8 mouse cellular contexts compared by ENCODE assay signal in genomic region chr1:133798821-133799415, GRCm38 (mm10). TPM values are rescaled to one million over a fixed set of nuclear protein-coding genes. Genes with fewer than 3 reads are reported as not detected.
DNase-seq lines count a peak whose midpoint lies in the region; ATAC-seq lines count a peak whose summit lies in the region.

No protein-coding gene starts in this region.

- peaks cover 83% of the 10 kb centered on the region for H3K4me1 ChIP-seq in erythroblast, embryonic 14.5 days (ENCODE audit: control insufficient read depth)
- no peaks in the 10 kb centered on the region; the same call in 1 of the 2 replicates for H3K4me1 ChIP-seq in neural tube, embryonic 11.5 days (ENCODE audit: control insufficient read depth, insufficient read depth, low read length)
- H3K4me1 ChIP-seq in stomach, embryonic 14.5 days (ENCODE audit: control insufficient read depth, insufficient read depth, low read length): peaks cover 25% of the 10 kb centered on the region

- H3K9ac ChIP-seq in neural tube, embryonic 11.5 days (ENCODE audit: low read length): no peak overlapping the region
- H3K9ac ChIP-seq in stomach, embryonic 14.5 days (replicated peaks; ENCODE audit: low read depth, low read length): no peak overlapping the region

- H3K4me2 ChIP-seq in neural tube, embryonic 11.5 days (ENCODE audit: low read depth): peak overlapping the region; percentile 74
- H3K4me2 ChIP-seq in stomach, embryonic 14.5 days (replicated peaks; ENCODE audit: low read depth, low read length): peak overlapping the region; percentile 88

- H3K9me3 ChIP-seq in erythroblast, embryonic 14.5 days (ENCODE audit: control insufficient read depth, low read length): no peaks in the 10 kb centered on the region
- no peaks in the 10 kb centered on the region for H3K9me3 ChIP-seq in neural tube, embryonic 11.5 days (ENCODE audit: control insufficient read depth, low read length)
- H3K9me3 ChIP-seq in stomach, embryonic 14.5 days (ENCODE audit: control insufficient read depth, low read depth, low read length): no peaks in the 10 kb centered on the region

- no peaks in the 10 kb centered on the region; the same call in 1 of the 2 replicates for H3K27me3 ChIP-seq in erythroblast, embryonic 14.5 days (ENCODE audit: control insufficient read depth)
- H3K27me3 ChIP-seq in neural tube, embryonic 11.5 days (ENCODE audit: control insufficient read depth, insufficient read depth, low read length): no peaks in the 10 kb centered on the region
- no peaks in the 10 kb centered on the region for H3K27me3 ChIP-seq in stomach, embryonic 14.5 days (ENCODE audit: control insufficient read depth, insufficient read depth, low read length)

- 69% methylated on average over 1 of the region's 1 CpGs for WGBS in neural tube, embryonic 11.5 days
- 75% methylated on average over 1 of the region's 1 CpGs for WGBS in stomach, embryonic 14.5 days

- peak overlapping the region; percentile 85 for H3K4me3 ChIP-seq in erythroblast, embryonic 14.5 days (replicated peaks)
- H3K4me3 ChIP-seq in neural tube, embryonic 11.5 days (ENCODE audit: low read depth, low read length): peak overlapping the region; percentile 41; the same call in 1 of the 2 replicates
- peak overlapping the region; percentile 65 for H3K4me3 ChIP-seq in stomach, embryonic 14.5 days (ENCODE audit: low read depth, low read length)

- ATAC-seq in erythroblast, adult 5-6 weeks (replicated peaks; ENCODE audit: low FRiP score, poor library complexity, severe bottlenecking): no peak
- ATAC-seq in neural tube, embryonic 11.5 days (ENCODE audit: insufficient read depth, low FRiP score, low TSS enrichment): no peak
- ATAC-seq in stomach, embryonic 14.5 days (ENCODE audit: insufficient number of reproducible peaks, insufficient read depth, low FRiP score, low read depth): no peak

- DNase-seq in neural tube, embryonic 11.5 days (ENCODE audit: low spot score): no peak
- no peak for DNase-seq in neural tube, embryonic 10.5 days (ENCODE audit: extremely low spot score, low spot score)
- DNase-seq in liver: peak; percentile 51
- DNase-seq in adrenal gland, postnatal 4 days (ENCODE audit: low spot score in 2 of 2): no peak
- no peak for DNase-seq in right cerebral cortex, postnatal 36 days (ENCODE audit: low spot score in 2 of 2)

- H3K36me3 ChIP-seq in erythroblast, embryonic 14.5 days (ENCODE audit: control insufficient read depth): peaks cover 58% of the 10 kb centered on the region
- H3K36me3 ChIP-seq in neural tube, embryonic 11.5 days (ENCODE audit: control insufficient read depth, insufficient read depth, low read length): no peaks in the 10 kb centered on the region
- H3K36me3 ChIP-seq in stomach, embryonic 14.5 days (ENCODE audit: control insufficient read depth, insufficient read depth, low read length): no peaks in the 10 kb centered on the region

- no peak overlapping the region for H3K27ac ChIP-seq in neural tube, embryonic 11.5 days (ENCODE audit: low read depth, low read length)
- H3K27ac ChIP-seq in stomach, embryonic 14.5 days (ENCODE audit: low read length): 0 out of 2 replicates have a peak overlapping the region, but pooled peaks have one; percentile 33

RNA-seq across cellular contexts. Expression of gene Atp2b4, which starts 1.9 kb away (rescaled TPM):
- 6.4 and 7.7 TPM in 2 replicates for polyA plus RNA-seq in erythroblast, embryonic 14.5 days (2012)
- total RNA-seq in erythroblast, adult 5-6 weeks (2015; ENCODE audit: low replicate concordance): 241 and 319 TPM in 2 replicates
- total RNA-seq in erythroblast, adult 5-6 weeks (2017; ENCODE audit: low replicate concordance): 404 and 444 TPM in 2 replicates
- polyA plus RNA-seq in neural tube, embryonic 11.5 days (2014; fragmentation: Nextera tagmentation; extraction: Ambion mirVana): 9.6 and 10.3 TPM in 2 replicates
- 38.3 and 38.8 TPM in 2 replicates for polyA plus RNA-seq in stomach, embryonic 14.5 days (2014; fragmentation: Nextera tagmentation; extraction: Ambion mirVana)
- 10 to 100 TPM; 49.9 to 55.6 TPM for total RNA-seq in adrenal gland, postnatal 4 days (2021)
